8 mouse cellular contexts compared by ENCODE assay signal in the genomic region with DNA sequence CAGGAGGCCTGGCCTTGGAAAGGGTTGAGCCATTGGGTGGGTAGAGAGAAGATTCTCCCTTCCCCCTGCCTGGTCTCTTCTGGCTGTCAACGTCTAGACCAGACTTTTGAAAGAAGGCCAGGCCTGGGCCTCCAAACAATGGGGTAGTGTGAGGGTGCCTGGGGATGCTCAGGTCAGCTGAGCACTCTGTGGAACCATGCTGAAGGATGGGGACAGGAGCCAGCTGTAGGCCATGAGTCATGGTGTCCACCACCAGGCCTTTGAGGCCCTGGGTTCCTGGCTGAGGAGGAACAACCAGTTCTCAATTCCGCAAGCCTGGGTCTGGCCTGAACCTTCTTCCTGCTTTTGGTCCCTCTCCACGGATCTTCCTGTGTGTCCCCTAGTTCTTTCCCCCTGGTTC. TPM values are rescaled to one million over a fixed set of nuclear protein-coding genes. Genes with fewer than 3 reads are reported as not detected.
A peak's percentile ranks its signal among the peaks of the same experiment; 100 is the strongest.
DNase-seq lines count a peak whose midpoint lies in the region; ATAC-seq and TF ChIP-seq lines count a peak whose summit lies in the region.

No protein-coding gene starts in this region.

- no peak overlapping the region for H3K9ac ChIP-seq in liver, postnatal 0 days (replicated peaks)
- no peak overlapping the region for H3K9ac ChIP-seq in forebrain, embryonic 14.5 days (ENCODE audit: low read length)

- H3K27ac ChIP-seq in layer of hippocampus, adult 2 months: peak overlapping the region; percentile 55; the same call in 1 of the 2 replicates
- peak overlapping the region; percentile 84 for H3K27ac ChIP-seq in liver, postnatal 0 days (ENCODE audit: low read depth)
- no peak overlapping the region for H3K27ac ChIP-seq in forebrain, embryonic 14.5 days (ENCODE audit: low read depth, low read length)

- peak; percentile 19; the same call in 1 of the 2 replicates for ATAC-seq in liver, postnatal 0 days
- ATAC-seq in forebrain, embryonic 14.5 days: no peak
- no peak for ATAC-seq in erythroid progenitor cell, adult 5-6 weeks (replicated peaks; ENCODE audit: low FRiP score, poor library complexity, severe bottlenecking)

- TF ChIP-seq CTCF in layer of hippocampus, adult 2 months (conservative IDR thresholded peaks at IDR 0.05): no peak
- no peak for TF ChIP-seq CTCF in liver, postnatal 0 days (IDR thresholded peaks at IDR 0.05; ENCODE audit: low read depth)

- peaks cover 51% of the 10 kb centered on the region for H3K4me1 ChIP-seq in liver, postnatal 0 days (ENCODE audit: insufficient read depth)
- no peaks in the 10 kb centered on the region for H3K4me1 ChIP-seq in forebrain, embryonic 14.5 days (ENCODE audit: control insufficient read depth, insufficient read depth, low read length)

- no peaks in the 10 kb centered on the region for H3K36me3 ChIP-seq in liver, postnatal 0 days (replicated peaks; ENCODE audit: insufficient read depth, low read length)
- no peaks in the 10 kb centered on the region for H3K36me3 ChIP-seq in forebrain, embryonic 14.5 days (ENCODE audit: control insufficient read depth, insufficient read depth, low read length)

- TF ChIP-seq EP300 in liver, postnatal 0 days (IDR thresholded peaks at IDR 0.05; ENCODE audit: low read depth): no peak

- H3K4me3 ChIP-seq in layer of hippocampus, adult 2 months: no peak overlapping the region
- no peak overlapping the region for H3K4me3 ChIP-seq in liver, postnatal 0 days (ENCODE audit: low read depth, low read length)
- no peak overlapping the region for H3K4me3 ChIP-seq in forebrain, embryonic 14.5 days (ENCODE audit: low read depth, low read length)

- H3K27me3 ChIP-seq in liver, postnatal 0 days (ENCODE audit: insufficient read depth, low read length): no peaks in the 10 kb centered on the region
- no peaks in the 10 kb centered on the region for H3K27me3 ChIP-seq in forebrain, embryonic 14.5 days (replicated peaks; ENCODE audit: control insufficient read depth, insufficient read depth, low read length)

- no peaks in the 10 kb centered on the region for H3K9me3 ChIP-seq in liver, postnatal 0 days (ENCODE audit: low read length)
- no peaks in the 10 kb centered on the region for H3K9me3 ChIP-seq in forebrain, embryonic 14.5 days (replicated peaks; ENCODE audit: control insufficient read depth, low read length)

- DNase-seq in layer of hippocampus, adult 2 months (ENCODE audit: low spot score in 2 of 2): peak in 1 of 2 experiments; percentile 29
- no peak for DNase-seq in layer of hippocampus, postnatal 10 days (ENCODE audit: low spot score in 2 of 2)
- DNase-seq in Muller cell, postnatal 12 days (ENCODE audit: inconsistent ontology term): peak; percentile 94
- DNase-seq in heart, adult 18-20 months: peak; percentile 36 to 82
- DNase-seq in liver, postnatal 0 days: no peak
- DNase-seq in forebrain, embryonic 14.5 days (ENCODE audit: low spot score): no peak
- DNase-seq in spleen, postnatal 14 days (ENCODE audit: low spot score in 2 of 2): no peak

- 56% methylated on average over 3 of the region's 3 CpGs for WGBS in liver, postnatal 0 days (ENCODE audit: insufficient replicate concordance)
- 79% methylated on average over 3 of the region's 3 CpGs for WGBS in forebrain, embryonic 14.5 days

- H3K4me2 ChIP-seq in liver, postnatal 0 days (ENCODE audit: low read depth, low read length): no peak overlapping the region
- H3K4me2 ChIP-seq in forebrain, embryonic 14.5 days (ENCODE audit: low read length): no peak overlapping the region

RNA-seq across cellular contexts. Expression of a gene that starts 8.2 kb away (rescaled TPM):
- total RNA-seq in layer of hippocampus, adult 2 months (2021): 1 to 10 TPM; 3.3 to 6.6 TPM
- total RNA-seq in layer of hippocampus, postnatal 10 days (2021): 10 to 100 TPM in 1 of 2 experiments, 1 to 10 TPM in 1; 9.8 to 11.4 TPM
- total RNA-seq in heart, adult 18-20 months (2021): 1 to 10 TPM; 2.6 to 3.2 TPM
- 7.7 and 9.8 TPM in 2 replicates for polyA plus RNA-seq in liver, postnatal 0 days (2015; fragmentation: Nextera tagmentation; extraction: Ambion mirVana)
- polyA plus RNA-seq in forebrain, embryonic 14.5 days (2014; fragmentation: Nextera tagmentation; extraction: Ambion mirVana): 18.8 and 27.8 TPM in 2 replicates
- total RNA-seq in erythroid progenitor cell, adult 5-6 weeks (2015; ENCODE audit: low replicate concordance): 1.7 and 4.3 TPM in 2 replicates
- total RNA-seq in erythroid progenitor cell, adult 5-6 weeks (2017; ENCODE audit: low replicate concordance): 3.9 and 6.0 TPM in 2 replicates

RNA-seq across cellular contexts. Expression of a gene that starts 20.0 kb away (rescaled TPM):
- total RNA-seq in layer of hippocampus, adult 2 months (2021): 10 to 100 TPM; 29.9 to 30.9 TPM
- 10 to 100 TPM; 14.0 to 17.3 TPM for total RNA-seq in layer of hippocampus, postnatal 10 days (2021)
- total RNA-seq in heart, adult 18-20 months (2021): 1 to 10 TPM; 5.7 to 5.9 TPM
- polyA plus RNA-seq in liver, postnatal 0 days (2015; fragmentation: Nextera tagmentation; extraction: Ambion mirVana): 5.3 and 5.5 TPM in 2 replicates
- 3.6 and 4.8 TPM in 2 replicates for polyA plus RNA-seq in forebrain, embryonic 14.5 days (2014; fragmentation: Nextera tagmentation; extraction: Ambion mirVana)
- total RNA-seq in erythroid progenitor cell, adult 5-6 weeks (2015; ENCODE audit: low replicate concordance): 3.2 TPM in 1 of 2 replicates, not detected in the other
- total RNA-seq in erythroid progenitor cell, adult 5-6 weeks (2017; ENCODE audit: low replicate concordance): 0.23 and 7.4 TPM in 2 replicates

RNA-seq across cellular contexts. Expression of a gene that starts 39.6 kb away (rescaled TPM):
- 100 to 1,000 TPM; 444 to 448 TPM for total RNA-seq in layer of hippocampus, adult 2 months (2021)
- 100 to 1,000 TPM; 348 to 373 TPM for total RNA-seq in layer of hippocampus, postnatal 10 days (2021)
- 100 to 1,000 TPM; 124 to 133 TPM for total RNA-seq in heart, adult 18-20 months (2021)
- 52.0 and 54.8 TPM in 2 replicates for polyA plus RNA-seq in liver, postnatal 0 days (2015; fragmentation: Nextera tagmentation; extraction: Ambion mirVana)
- polyA plus RNA-seq in forebrain, embryonic 14.5 days (2014; fragmentation: Nextera tagmentation; extraction: Ambion mirVana): 166 and 196 TPM in 2 replicates
- total RNA-seq in erythroid progenitor cell, adult 5-6 weeks (2015; ENCODE audit: low replicate concordance): 547 and 570 TPM in 2 replicates
- 969 and 1,003 TPM in 2 replicates for total RNA-seq in erythroid progenitor cell, adult 5-6 weeks (2017; ENCODE audit: low replicate concordance)

Comparison
In these comparisons a context has a peak if more than half of its experiments do, and no peak if none do; other contexts are left out.
1. DNase-seq: peak in Muller cell, postnatal 12 days (single experiment) and heart, adult 18-20 months (2 of 2); none in layer of hippocampus, postnatal 10 days (0 of 2), liver, postnatal 0 days (single experiment), forebrain, embryonic 14.5 days (single experiment) and spleen, postnatal 14 days (0 of 2).